Mouse (Mus musculus) liver, embryonic 14.5 days (tissue): Measurements from ENCODE around the gene Fermt2.

ENCODE experiments used
- CTCF ChIP-seq: IDR thresholded peaks from 2 replicates; pipeline ENCODE4 v1.5.1; 2016; ENCODE audit warnings: antibody characterized with exemption, low read depth, control low read depth
- EP300 ChIP-seq: IDR thresholded peaks from 2 replicates; pipeline ENCODE4 v1.6.1; 2016; ENCODE audit warnings: antibody characterized with exemption, low read depth

GRCm38 (mm10) chr14:45507447-45507846, 22.5 kb downstream of the Fermt2 start:
- no peak for TF ChIP-seq CTCF
- no peak for TF ChIP-seq EP300
